Mouse (Mus musculus): ENCODE measurements around the gene 9430007A20Rik. TPM values are rescaled to one million over a fixed set of nuclear protein-coding genes. Genes with fewer than 3 reads are reported as not detected.

The 9430007A20Rik gene
- polyA plus RNA-seq, 1 experiment from 2014 or later: not detected

Other genes with a start within 250 kb of the 9430007A20Rik start
- gene Pramel5, start 239.3 kb upstream of the 9430007A20Rik start, polyA plus RNA-seq (2015; fragmentation: Nextera tagmentation; extraction: Ambion mirVana): not detected in 2 replicates
- not detected in 2 replicates for gene Gm13128, start 189.6 kb upstream of the 9430007A20Rik start, polyA plus RNA-seq (2015; fragmentation: Nextera tagmentation; extraction: Ambion mirVana)
- gene Gm13119, start 161.9 kb upstream of the 9430007A20Rik start, polyA plus RNA-seq (2015; fragmentation: Nextera tagmentation; extraction: Ambion mirVana): not detected in 2 replicates
- not detected in 2 replicates for gene Pramef20, start 141.9 kb upstream of the 9430007A20Rik start, polyA plus RNA-seq (2015; fragmentation: Nextera tagmentation; extraction: Ambion mirVana)
- gene Pramef12, start 111.4 kb upstream of the 9430007A20Rik start, polyA plus RNA-seq (2015; fragmentation: Nextera tagmentation; extraction: Ambion mirVana): not detected in 2 replicates
- gene 1700012P22Rik, start 81.0 kb upstream of the 9430007A20Rik start, polyA plus RNA-seq (2015; fragmentation: Nextera tagmentation; extraction: Ambion mirVana): 0.16 TPM in 1 of 2 replicates, not detected in the other
- gene Gm9944, start 66.5 kb upstream of the 9430007A20Rik start, polyA plus RNA-seq (2015; fragmentation: Nextera tagmentation; extraction: Ambion mirVana): not detected in 2 replicates
- gene Aadacl3, start 56.1 kb upstream of the 9430007A20Rik start, polyA plus RNA-seq (2015; fragmentation: Nextera tagmentation; extraction: Ambion mirVana): not detected in 2 replicates
- not detected in 2 replicates for gene Gm13124, start 45.3 kb downstream of the 9430007A20Rik start, polyA plus RNA-seq (2015; fragmentation: Nextera tagmentation; extraction: Ambion mirVana)
- not detected in 2 replicates for gene Aadacl4, start 93.9 kb downstream of the 9430007A20Rik start, polyA plus RNA-seq (2015; fragmentation: Nextera tagmentation; extraction: Ambion mirVana)
- not detected in 2 replicates for gene Gm436, start 166.5 kb downstream of the 9430007A20Rik start, polyA plus RNA-seq (2015; fragmentation: Nextera tagmentation; extraction: Ambion mirVana)
- not detected in 2 replicates for gene Gm13178, start 201.6 kb downstream of the 9430007A20Rik start, polyA plus RNA-seq (2015; fragmentation: Nextera tagmentation; extraction: Ambion mirVana)